Mouse (Mus musculus) limb, embryonic 15.5 days (tissue): Measurements from ENCODE around the gene Ush2a. TPM values are rescaled to one million over a fixed set of nuclear protein-coding genes. Genes with fewer than 3 reads are reported as not detected.

Source experiments
- ATAC-seq: fragments of 200-750 bp; cut with Nextera tagmentation; 2 replicates; pipeline ENCODE4 v1.8.0; 2017; ENCODE audit warnings: low read depth, moderate TSS enrichment; ENCODE audit not compliant: insufficient number of reproducible peaks, low FRiP score, low TSS enrichment
- H3K27ac ChIP-seq: fragments of 300-500 bp; sonication (generic); 2 replicates; pipeline ENCODE4 v1.5.1; 2015; ENCODE audit warnings: moderate library complexity, mild to moderate bottlenecking, inconsistent platforms
- H3K27me3 ChIP-seq: fragments of 300-500 bp; sonication (generic); 2 replicates; pipeline ENCODE4 v1.6.1; 2015; ENCODE audit warnings: inconsistent platforms
- H3K36me3 ChIP-seq: fragments of 300-500 bp; sonication (generic); 2 replicates; pipeline ENCODE4 v1.6.1; 2015; ENCODE audit warnings: inconsistent platforms
- H3K4me1 ChIP-seq: fragments of 300-500 bp; sonication (generic); 2 replicates; pipeline ENCODE4 v1.6.1; 2015; ENCODE audit warnings: inconsistent platforms
- H3K4me2 ChIP-seq: fragments of 300-500 bp; sonication (generic); 2 replicates; pipeline ENCODE4 v1.6.1; 2015; ENCODE audit warnings: mild to moderate bottlenecking, inconsistent platforms
- H3K4me3 ChIP-seq: fragments of 300-500 bp; sonication (generic); 2 replicates; pipeline ENCODE4 v1.5.1; 2015; ENCODE audit warnings: mild to moderate bottlenecking, inconsistent platforms
- H3K9ac ChIP-seq: fragments of 300-500 bp; sonication (generic); 2 replicates; pipeline ENCODE4 v1.6.1; 2015; ENCODE audit warnings: inconsistent platforms
- H3K9me3 ChIP-seq: fragments of 300-500 bp; sonication (generic); 2 replicates; pipeline ENCODE4 v1.6.1; 2016; ENCODE audit warnings: inconsistent platforms
- WGBS: fragments of 180-500 bp; shearing (Covaris S2); methylation state at CpG from one replicate; pipeline ENCODE4 v1.1.7; 2015; 5-methylcytosine and 5-hydroxymethylcytosine counted together
- polyA plus RNA-seq: library from polyadenylated mRNA; unstranded; fragments of >200 nt; fragmentation: Nextera tagmentation; extraction: Ambion mirVana; gene quantifications from 2 replicates; pipeline ENCODE4 v1.2.1, GENCODE M21; 2015

Ush2a gene
- polyA plus RNA-seq, 1 experiment from 2014 or later, result 0.08 TPM

GRCm38 (mm10) chr1:188504958-188505357 is 243.1 kb downstream of the Ush2a start:
- Histone ChIP-seq H3K27me3 (no peaks in the 10 kb centered on the region), H3K4me2 (no peak overlapping the region), H3K4me1 (no peaks in the 10 kb centered on the region), H3K4me3 (no peak overlapping the region), H3K9me3 (no peaks in the 10 kb centered on the region), H3K36me3 (no peaks in the 10 kb centered on the region), H3K27ac (no peak overlapping the region), H3K9ac (no peak overlapping the region)
- WGBS, result 86% methylated on average over 5 of the region's 5 CpGs
- no peak for ATAC-seq

- no peak overlapping the region for H3K9ac ChIP-seq
- WGBS, result 58% methylated on average over 8 of the region's 8 CpGs
- H3K27me3 ChIP-seq, result no peaks in the 10 kb centered on the region
- H3K4me3 ChIP-seq, result no peak overlapping the region
- H3K27ac ChIP-seq, result no peak overlapping the region
- no peaks in the 10 kb centered on the region for H3K36me3 ChIP-seq
- H3K4me1 ChIP-seq, result no peaks in the 10 kb centered on the region
- no peak overlapping the region for H3K4me2 ChIP-seq
- ATAC-seq, result no peak
- no peaks in the 10 kb centered on the region for H3K9me3 ChIP-seq
Measured at GRCm38 (mm10) chr1:188518792-188519191, 257.0 kb downstream of the Ush2a start.

GRCm38 (mm10) chr1:188527451-188527850 is 265.6 kb downstream of the Ush2a start:
- no peak overlapping the region for H3K4me2 ChIP-seq
- no peaks in the 10 kb centered on the region for H3K4me1 ChIP-seq
- no peak overlapping the region for H3K4me3 ChIP-seq
- H3K9ac ChIP-seq, result no peak overlapping the region
- H3K36me3 ChIP-seq, result no peaks in the 10 kb centered on the region
- no peaks in the 10 kb centered on the region for H3K9me3 ChIP-seq
- 56% methylated on average over 3 of the region's 3 CpGs for WGBS
- H3K27ac ChIP-seq, result no peak overlapping the region
- H3K27me3 ChIP-seq, result no peaks in the 10 kb centered on the region
- ATAC-seq, result no peak

GRCm38 (mm10) chr1:188529606-188530131 is 267.8 kb downstream of the Ush2a start:
- Histone ChIP-seq H3K4me2 (no peak overlapping the region), H3K4me3 (no peak overlapping the region), H3K36me3 (no peaks in the 10 kb centered on the region), H3K27ac (no peak overlapping the region), H3K9ac (no peak overlapping the region), H3K27me3 (no peaks in the 10 kb centered on the region), H3K9me3 (no peaks in the 10 kb centered on the region), H3K4me1 (no peaks in the 10 kb centered on the region)
- no peak for ATAC-seq
- 61% methylated on average over 6 of the region's 6 CpGs for WGBS

- H3K4me3 ChIP-seq, result no peak overlapping the region
- no peak overlapping the region for H3K4me2 ChIP-seq
- H3K4me1 ChIP-seq, result no peaks in the 10 kb centered on the region
- H3K27me3 ChIP-seq, result no peaks in the 10 kb centered on the region
- no peak overlapping the region for H3K9ac ChIP-seq
- ATAC-seq, result no peak
- WGBS, result 79% methylated on average over 1 of the region's 1 CpGs
- no peaks in the 10 kb centered on the region for H3K36me3 ChIP-seq
- no peaks in the 10 kb centered on the region for H3K9me3 ChIP-seq
- H3K27ac ChIP-seq, result no peak overlapping the region
Measured at GRCm38 (mm10) chr1:188537021-188537420, 275.2 kb downstream of the Ush2a start.

- Histone ChIP-seq H3K4me1 (no peaks in the 10 kb centered on the region), H3K4me2 (no peak overlapping the region), H3K36me3 (no peaks in the 10 kb centered on the region), H3K4me3 (no peak overlapping the region), H3K9me3 (no peaks in the 10 kb centered on the region), H3K27ac (no peak overlapping the region), H3K9ac (no peak overlapping the region), H3K27me3 (no peaks in the 10 kb centered on the region)
- no peak for ATAC-seq
- 89% methylated on average over 5 of the region's 5 CpGs for WGBS
Measured at GRCm38 (mm10) chr1:188539621-188540020, 277.8 kb downstream of the Ush2a start.

- Histone ChIP-seq H3K4me3 (no peak overlapping the region), H3K27ac (no peak overlapping the region), H3K36me3 (no peaks in the 10 kb centered on the region), H3K9ac (no peak overlapping the region), H3K9me3 (no peaks in the 10 kb centered on the region), H3K27me3 (no peaks in the 10 kb centered on the region), H3K4me2 (no peak overlapping the region), H3K4me1 (no peaks in the 10 kb centered on the region)
- no peak for ATAC-seq
- 93% methylated on average over 3 of the region's 3 CpGs for WGBS
Measured at GRCm38 (mm10) chr1:188541492-188541891, 279.7 kb downstream of the Ush2a start.

- Histone ChIP-seq H3K27ac (no peak overlapping the region), H3K9ac (no peak overlapping the region), H3K4me1 (no peaks in the 10 kb centered on the region), H3K4me2 (no peak overlapping the region), H3K36me3 (no peaks in the 10 kb centered on the region), H3K9me3 (no peaks in the 10 kb centered on the region), H3K4me3 (no peak overlapping the region), H3K27me3 (no peaks in the 10 kb centered on the region)
- no peak for ATAC-seq
- 29% methylated on average over 1 of the region's 1 CpGs for WGBS
Measured at GRCm38 (mm10) chr1:188543364-188543763, 281.5 kb downstream of the Ush2a start.

GRCm38 (mm10) chr1:188549686-188550085 is 287.9 kb downstream of the Ush2a start:
- Histone ChIP-seq H3K9me3 (no peaks in the 10 kb centered on the region), H3K27ac (no peak overlapping the region), H3K27me3 (no peaks in the 10 kb centered on the region), H3K36me3 (no peaks in the 10 kb centered on the region), H3K4me2 (0 out of 2 replicates have a peak overlapping the region, but pooled peaks have one; percentile 7), H3K4me3 (no peak overlapping the region), H3K9ac (no peak overlapping the region), H3K4me1 (no peaks in the 10 kb centered on the region)
- no peak for ATAC-seq
- WGBS, result 22% methylated on average over 13 of the region's 13 CpGs

GRCm38 (mm10) chr1:188551802-188552201 is 290.0 kb downstream of the Ush2a start:
- Histone ChIP-seq H3K4me3 (no peak overlapping the region), H3K9me3 (no peaks in the 10 kb centered on the region), H3K36me3 (no peaks in the 10 kb centered on the region), H3K4me1 (no peaks in the 10 kb centered on the region), H3K9ac (no peak overlapping the region), H3K4me2 (no peak overlapping the region), H3K27ac (no peak overlapping the region), H3K27me3 (no peaks in the 10 kb centered on the region)
- ATAC-seq, result no peak
- WGBS, result 60% methylated on average over 5 of the region's 5 CpGs

GRCm38 (mm10) chr1:188558911-188559310 is 297.1 kb downstream of the Ush2a start:
- no peak overlapping the region for H3K27ac ChIP-seq
- H3K4me2 ChIP-seq, result no peak overlapping the region
- no peak overlapping the region for H3K9ac ChIP-seq
- H3K4me3 ChIP-seq, result no peak overlapping the region
- no peaks in the 10 kb centered on the region for H3K36me3 ChIP-seq
- no peak for ATAC-seq
- H3K4me1 ChIP-seq, result no peaks in the 10 kb centered on the region
- no peaks in the 10 kb centered on the region for H3K27me3 ChIP-seq
- H3K9me3 ChIP-seq, result no peaks in the 10 kb centered on the region
- WGBS, result 17% methylated on average over 2 of the region's 2 CpGs

- H3K9ac ChIP-seq, result no peak overlapping the region
- no peaks in the 10 kb centered on the region for H3K27me3 ChIP-seq
- H3K4me2 ChIP-seq, result no peak overlapping the region
- WGBS, result 55% methylated on average over 5 of the region's 5 CpGs
- H3K9me3 ChIP-seq, result no peaks in the 10 kb centered on the region
- no peaks in the 10 kb centered on the region for H3K4me1 ChIP-seq
- ATAC-seq, result no peak
- no peak overlapping the region for H3K4me3 ChIP-seq
- H3K27ac ChIP-seq, result no peak overlapping the region
- H3K36me3 ChIP-seq, result no peaks in the 10 kb centered on the region
Measured at GRCm38 (mm10) chr1:188566229-188566628, 304.4 kb downstream of the Ush2a start.

- no peak for ATAC-seq
- H3K4me2 ChIP-seq, result no peak overlapping the region
Measured at GRCm38 (mm10) chr1:188567486-188567885, 305.7 kb downstream of the Ush2a start.

More at GRCm38 (mm10) chr1:188567486-188567885, 305.7 kb downstream of the Ush2a start:
- no peaks in the 10 kb centered on the region for H3K4me1 ChIP-seq
- no peak overlapping the region for H3K9ac ChIP-seq
- H3K27me3 ChIP-seq, result no peaks in the 10 kb centered on the region
- H3K4me3 ChIP-seq, result no peak overlapping the region
- H3K9me3 ChIP-seq, result no peaks in the 10 kb centered on the region
- no peaks in the 10 kb centered on the region for H3K36me3 ChIP-seq
- no peak overlapping the region for H3K27ac ChIP-seq
- WGBS, result 51% methylated on average over 4 of the region's 4 CpGs
